Mouse (Mus musculus) large intestine, adult 2 months (tissue): Measurements from ENCODE around the gene Tnr. TPM values are rescaled to one million over a fixed set of nuclear protein-coding genes. Genes with fewer than 3 reads are reported as not detected.
"Not testable (repeated sequence)": the region's sequence is repeated elsewhere in the genome, so short reads cannot be mapped to it uniquely, and the experiment has no call there.

Experiments used
- DNase-seq: peaks from one replicate; pipeline ENCODE4 v3.0.0-alpha.2; 2012; ENCODE audit warnings: low read depth, low spot score
- WGBS: fragments of 180-500 bp; shearing (Covaris S2); methylation state at CpG from one replicate; pipeline ENCODE4 v1.1.7; 2018; 5-methylcytosine and 5-hydroxymethylcytosine counted together
- polyA plus RNA-seq: library from polyadenylated mRNA; depleted of rRNA; stranded (reverse); fragments of >200 nt; gene quantifications from 2 replicates; pipeline ENCODE4 v1.2.3, GENCODE M21; 2012

Gene Tnr
- polyA plus RNA-seq, 1 experiment, result 0.04 TPM

DNA sequence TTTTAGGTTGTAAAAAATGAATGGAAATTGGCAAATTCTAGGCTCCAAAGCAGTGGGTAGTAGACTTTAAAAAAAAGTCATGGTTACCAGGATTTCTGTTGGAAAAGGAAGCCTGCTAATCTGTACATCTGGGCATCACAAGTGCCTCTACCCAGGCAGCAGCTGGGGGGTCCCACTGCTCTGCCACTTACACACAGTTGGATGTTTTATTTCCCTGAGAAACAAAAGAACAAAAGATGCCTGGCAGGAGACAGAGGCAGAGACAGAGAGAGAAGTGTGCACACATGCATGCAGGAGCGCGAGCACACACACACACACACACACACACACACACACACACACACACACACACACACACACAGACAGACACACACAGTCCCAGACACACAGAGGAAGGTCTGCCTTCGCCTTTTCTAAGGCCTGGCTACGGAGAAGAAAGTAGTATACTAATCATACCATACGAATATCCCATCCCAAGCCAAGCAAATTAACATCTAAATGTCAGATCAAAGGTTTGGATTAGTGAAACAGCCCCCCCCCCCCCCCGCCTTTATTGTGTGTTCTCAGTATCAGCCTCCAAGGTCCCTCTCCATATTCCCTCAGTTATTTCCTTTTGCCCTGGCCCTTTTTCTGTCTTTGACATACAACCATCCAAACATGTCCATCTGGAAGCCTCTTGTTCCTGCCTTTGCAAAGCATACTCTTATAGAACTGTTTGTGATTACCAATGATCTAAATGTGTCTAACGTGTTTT lies 378.0 kb downstream of the Tnr start:
- 66% methylated on average over 7 of the region's 7 CpGs for WGBS
- no peak for DNase-seq

DNA sequence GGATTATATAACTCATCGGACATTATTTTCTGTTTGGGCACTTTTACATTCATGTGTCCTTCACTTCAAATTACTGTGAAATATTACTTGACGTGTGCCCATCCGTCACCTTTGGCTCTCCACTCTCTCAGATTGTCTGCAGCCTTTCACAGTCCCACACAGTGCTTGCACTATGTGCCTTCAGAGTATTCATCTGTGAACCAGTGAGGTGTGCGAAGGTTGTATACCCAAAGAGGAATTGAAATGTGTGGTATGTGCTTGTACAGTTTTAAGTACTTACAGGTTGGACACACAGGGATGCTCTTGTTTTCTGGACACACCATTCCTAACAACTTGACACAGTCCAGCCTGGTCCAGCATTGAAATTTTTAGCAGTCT lies 378.5 kb downstream of the Tnr start:
- DNase-seq, result no peak
- 87% methylated on average over 4 of the region's 4 CpGs for WGBS

DNA sequence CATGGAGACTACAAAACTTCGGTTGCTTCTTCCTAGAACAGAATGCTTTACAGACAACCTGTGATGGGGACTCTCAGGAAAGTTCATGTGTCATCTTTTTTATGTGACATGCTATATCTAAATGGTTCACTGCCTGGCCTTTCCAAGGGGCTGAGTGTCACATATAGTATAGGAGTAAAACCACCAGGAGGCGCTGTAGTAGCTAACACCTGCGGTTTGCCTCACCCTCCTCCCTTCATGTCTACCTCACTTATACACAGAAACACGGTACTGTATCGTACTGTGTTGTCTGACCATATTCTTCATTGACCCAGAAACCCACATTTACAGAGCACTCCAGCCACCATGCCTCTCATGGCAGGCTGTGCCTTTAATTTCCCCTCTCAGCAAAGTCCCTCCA lies 387.4 kb downstream of the Tnr start:
- WGBS, result 25% methylated on average over 5 of the region's 5 CpGs
- peak; percentile 18 for DNase-seq

DNA sequence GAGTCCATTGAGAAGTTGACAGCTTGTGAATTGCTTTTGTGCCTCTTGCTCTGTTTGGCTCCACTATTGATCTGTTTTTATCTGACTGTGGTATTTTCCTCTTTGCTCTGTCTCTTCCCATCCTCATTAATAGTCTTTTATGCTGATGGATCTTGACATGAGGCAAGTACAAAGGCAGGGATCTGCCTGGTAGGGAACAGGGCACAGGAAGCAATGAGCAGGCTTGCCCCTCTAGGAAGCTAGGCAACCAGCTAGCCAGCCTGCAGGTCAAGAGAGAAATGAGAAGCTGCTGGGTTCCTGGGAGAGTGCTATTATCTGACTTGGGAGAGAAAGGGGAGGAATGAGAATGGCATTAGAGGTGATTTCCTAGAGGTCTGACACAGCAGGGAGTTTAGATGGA lies 391.2 kb downstream of the Tnr start:
- no peak for DNase-seq

DNA sequence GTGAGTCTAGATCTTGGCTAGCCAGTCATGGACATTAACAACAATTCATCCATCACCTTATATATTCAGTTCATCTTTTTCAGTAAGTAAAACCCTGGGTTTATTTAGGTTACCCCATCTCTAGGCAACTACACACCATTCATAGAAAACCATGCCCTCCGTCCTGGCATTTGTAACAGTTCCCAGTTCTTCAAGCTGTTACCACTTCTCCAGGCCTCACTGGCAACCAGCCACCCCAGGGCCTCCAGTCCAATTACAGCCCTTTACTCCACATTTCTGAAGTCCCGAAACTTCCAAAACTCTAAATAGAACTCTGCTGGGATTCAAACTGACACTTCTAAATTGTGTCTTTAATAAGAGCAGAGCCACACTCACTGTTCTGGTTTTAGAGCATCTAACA lies 397.0 kb downstream of the Tnr start:
- WGBS, result 81% methylated on average over 2 of the region's 2 CpGs
- DNase-seq, result no peak

DNA sequence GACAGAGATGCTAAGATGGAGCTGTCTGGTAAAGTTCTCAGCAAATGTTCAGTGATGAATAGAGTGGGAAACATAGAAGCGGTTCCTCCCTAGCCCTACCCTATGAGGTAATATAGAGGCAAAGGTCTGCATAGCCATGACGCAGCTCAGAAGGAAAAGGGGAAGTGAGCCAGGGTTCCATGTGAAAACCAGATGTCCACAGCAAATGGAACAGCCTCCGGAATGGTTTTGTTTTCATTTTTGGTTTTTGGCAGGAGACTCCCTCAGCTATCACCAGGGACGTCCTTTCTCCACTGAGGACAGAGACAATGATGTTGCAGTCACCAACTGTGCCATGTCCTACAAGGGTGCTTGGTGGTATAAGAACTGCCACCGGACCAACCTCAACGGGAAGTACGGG lies 399.4 kb downstream of the Tnr start:
- no peak for DNase-seq
- 74% methylated on average over 7 of the region's 7 CpGs for WGBS

DNA sequence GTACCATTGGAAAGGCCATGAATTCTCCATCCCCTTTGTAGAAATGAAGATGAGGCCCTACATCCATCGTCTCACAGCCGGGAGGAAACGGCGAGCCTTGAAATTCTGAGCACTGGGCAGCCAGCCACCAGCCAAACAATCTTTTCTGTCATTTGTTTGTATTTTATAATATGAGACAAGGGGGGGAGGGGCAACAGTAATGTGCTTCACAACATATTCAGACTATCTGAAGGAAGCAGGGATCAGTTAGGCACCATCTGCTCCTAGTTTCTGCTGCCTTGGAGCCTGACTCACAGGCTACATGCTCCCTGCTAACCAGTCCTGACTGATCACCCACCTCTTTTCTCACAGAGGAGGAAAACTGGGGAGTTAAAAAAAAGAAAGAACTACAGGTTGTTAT lies 400.5 kb downstream of the Tnr start:
- WGBS, result 55% methylated on average over 4 of the region's 4 CpGs
- no peak for DNase-seq

DNA sequence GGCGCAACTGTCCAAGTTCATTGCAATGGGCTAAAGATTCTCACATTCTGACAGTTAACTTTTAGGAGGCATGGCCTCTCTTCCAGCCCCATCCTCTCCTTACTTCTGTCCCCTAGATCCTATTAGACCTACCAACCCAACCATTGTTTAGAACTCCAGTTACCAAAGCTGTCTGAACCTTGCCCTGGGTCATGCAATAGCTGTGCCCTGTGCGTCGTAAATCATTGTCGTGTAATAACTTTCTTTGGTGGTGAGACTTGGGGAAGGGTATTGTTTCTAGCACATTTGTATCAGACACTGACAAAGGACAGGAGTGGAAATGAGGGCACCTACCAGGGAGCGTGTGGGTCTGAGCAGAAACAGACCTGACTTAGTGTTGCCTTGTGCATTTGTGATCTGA lies 401.1 kb downstream of the Tnr start:
- DNase-seq, result no peak
- WGBS, result 62% methylated on average over 5 of the region's 5 CpGs

DNA sequence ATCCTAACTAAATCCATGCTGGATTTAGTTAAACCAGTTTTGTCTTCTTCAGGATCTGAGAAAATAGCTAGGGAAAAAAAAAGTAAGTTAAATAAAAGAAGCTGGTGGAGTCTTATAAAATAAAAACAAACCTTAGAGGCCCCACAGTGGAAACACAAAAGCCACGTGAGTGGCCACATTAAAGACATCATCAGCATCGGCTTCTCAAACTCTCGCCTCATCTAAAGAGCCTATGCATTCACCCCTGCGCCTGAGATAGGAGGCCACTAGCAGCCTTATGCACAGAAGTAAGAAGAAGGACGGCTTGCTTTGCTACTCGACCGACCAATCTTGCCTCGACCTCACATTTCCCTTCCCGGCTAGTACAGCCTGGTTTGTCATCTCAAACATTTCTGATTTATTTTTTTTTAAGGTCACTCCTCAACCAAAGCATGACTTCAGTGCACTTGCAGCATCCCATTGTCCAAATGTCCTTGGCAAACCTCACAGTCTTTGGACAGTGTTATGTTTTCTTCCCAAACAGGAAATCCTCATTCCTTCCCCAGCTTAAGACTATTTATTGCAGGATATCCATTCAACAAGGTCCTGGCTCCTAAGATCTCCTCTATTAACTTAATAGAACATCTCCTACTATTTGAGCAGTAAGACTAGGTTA lies 405.2 kb downstream of the Tnr start:
- DNase-seq, result no peak
- WGBS, result 71% methylated on average over 9 of the region's 9 CpGs

DNA sequence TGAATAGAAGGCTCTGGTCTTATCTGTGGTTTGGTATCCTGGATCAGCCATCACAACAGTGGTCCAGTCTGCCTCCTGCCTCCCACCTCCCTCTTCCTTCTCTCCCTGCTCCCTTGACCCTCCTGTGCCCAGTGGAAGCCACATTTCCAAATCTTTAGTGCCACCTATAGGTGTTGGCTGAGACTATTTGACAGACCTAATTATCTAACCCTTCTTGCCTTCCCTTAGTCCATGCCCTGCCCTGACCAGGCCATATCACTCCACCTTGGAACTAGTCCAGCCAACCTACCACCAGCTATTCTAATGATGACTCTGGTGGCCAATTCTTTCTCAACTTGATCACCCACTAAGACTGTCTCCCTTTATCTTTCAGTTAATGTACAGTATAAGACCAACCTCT lies 408.5 kb downstream of the Tnr start:
- no peak for DNase-seq

DNA sequence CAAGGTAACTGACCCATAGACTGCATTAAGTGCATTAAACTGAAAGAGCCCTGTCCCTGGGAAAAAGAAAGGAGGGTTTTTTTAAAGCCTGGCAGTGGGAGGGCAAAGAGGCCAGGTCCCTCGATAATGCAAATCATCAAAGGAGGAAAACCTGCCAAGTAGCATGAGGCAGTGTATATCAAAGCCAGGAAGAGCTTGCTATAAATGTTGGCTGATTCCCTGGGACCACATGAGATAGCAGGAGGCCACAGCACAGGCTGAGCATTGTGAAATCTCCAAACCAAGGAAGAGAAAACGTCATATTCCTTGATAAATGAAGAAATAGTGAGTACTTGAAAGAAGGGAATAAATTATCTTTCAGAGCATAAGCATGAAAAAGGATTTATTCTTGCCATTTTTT lies 409.0 kb downstream of the Tnr start:
- no peak for DNase-seq
- 35% methylated on average over 2 of the region's 2 CpGs for whole genome bisulfite sequencing

DNA sequence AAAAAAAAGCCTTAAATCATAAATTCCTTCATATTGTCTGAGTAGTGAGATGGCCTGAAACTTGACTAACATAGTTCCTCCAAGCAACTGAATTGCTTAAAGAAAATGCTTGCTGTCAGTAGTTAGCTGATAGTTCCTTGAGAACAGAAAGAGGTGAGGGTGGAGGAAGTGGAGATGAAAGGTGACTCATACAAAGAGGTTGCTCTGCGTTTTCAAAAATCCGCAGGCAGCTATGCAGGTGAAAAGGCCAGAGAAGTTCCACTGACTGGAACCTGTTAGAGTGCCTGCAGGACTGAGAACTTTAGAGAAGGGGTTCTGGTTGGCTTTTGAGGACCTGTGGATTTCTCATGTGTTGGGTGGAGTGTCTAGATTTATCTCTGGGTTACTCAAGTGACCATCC lies 414.9 kb downstream of the Tnr start:
- no peak for DNase-seq
- WGBS, result 63% methylated on average over 2 of the region's 2 CpGs

DNA sequence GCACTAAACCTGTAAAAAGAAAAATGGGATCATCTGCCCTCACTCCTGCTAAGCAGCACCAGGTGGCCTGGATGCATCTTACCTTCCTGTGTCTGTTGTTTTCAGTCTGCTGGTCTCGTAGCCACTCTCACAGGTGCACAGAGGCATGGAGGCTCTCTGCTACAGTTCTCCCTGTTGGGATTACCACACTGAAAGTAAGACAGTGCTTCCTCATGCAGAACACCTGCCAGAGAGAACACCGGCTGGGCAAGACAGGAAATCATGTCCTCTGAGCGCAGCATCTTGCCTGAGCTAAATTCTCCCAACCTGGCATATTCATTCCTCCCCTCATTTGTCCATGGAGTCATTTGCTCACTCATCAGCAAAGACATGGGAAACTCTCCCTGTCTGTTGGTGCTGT lies 415.8 kb downstream of the Tnr start:
- 74% methylated on average over 3 of the region's 3 CpGs for WGBS
- no peak for DNase-seq

DNA sequence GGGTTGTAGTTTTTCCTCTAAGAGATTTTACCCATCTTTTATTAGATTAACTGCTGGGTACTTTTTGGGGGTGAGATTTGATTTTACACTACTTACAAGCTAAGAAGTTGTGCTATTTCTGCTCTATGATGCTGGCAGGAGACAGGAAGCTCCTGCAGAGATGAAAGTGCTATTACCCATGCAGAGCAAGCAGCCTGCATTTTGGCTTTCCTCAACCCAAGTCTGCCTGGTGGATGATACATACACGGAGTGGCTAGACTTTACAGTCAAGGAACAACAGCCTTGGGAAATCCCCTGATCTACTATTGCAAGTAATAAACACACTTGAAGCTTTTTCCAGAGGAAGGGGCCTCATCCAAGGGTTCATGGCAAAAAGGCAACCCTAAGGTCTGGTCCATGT lies 430.0 kb downstream of the Tnr start:
- 20% methylated on average over 1 of the region's 1 CpGs for WGBS
- no peak for DNase-seq

DNA sequence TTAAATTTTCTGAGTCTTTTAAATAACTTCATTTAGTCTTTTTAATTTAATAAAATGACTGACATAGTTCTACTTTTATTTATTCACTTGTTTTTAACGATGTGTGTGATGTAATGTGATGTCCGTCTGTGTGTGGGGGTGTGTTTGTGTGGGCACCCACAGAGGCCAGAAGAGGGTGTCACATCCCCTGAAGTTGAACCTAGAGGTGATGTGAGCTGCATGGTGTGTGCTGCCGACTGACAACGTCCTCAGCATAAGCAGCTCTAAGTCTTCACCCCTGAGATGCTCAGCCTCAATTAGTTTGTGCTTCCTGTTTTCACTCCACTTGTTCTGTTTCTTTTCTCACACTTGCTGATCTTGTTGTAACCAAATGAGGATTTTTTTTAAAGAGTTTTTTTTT lies 439.8 kb downstream of the Tnr start:
- no peak for DNase-seq
- WGBS, result 73% methylated on average over 4 of the region's 4 CpGs

DNA sequence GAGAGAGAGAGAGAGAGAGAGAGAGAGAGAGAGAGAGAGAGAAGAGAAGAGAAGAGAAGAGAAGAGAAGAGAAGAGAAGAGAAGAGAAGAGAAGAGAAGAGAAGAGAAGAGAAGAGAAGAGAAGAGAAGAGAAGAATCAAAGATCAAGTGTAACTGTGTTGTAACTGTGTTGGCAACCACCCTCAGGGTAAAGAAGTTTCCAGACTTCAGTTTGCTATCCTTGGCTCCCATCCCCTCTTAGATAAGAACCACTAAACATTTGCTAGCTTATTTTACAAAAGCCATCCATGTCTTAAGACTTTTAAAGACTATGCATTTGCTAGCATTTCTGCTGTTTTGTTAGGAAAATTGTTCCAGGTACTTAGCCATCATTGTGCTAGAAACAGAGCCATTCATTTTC lies 442.7 kb downstream of the Tnr start:
- DNase-seq, result not testable (repeated sequence)

DNA sequence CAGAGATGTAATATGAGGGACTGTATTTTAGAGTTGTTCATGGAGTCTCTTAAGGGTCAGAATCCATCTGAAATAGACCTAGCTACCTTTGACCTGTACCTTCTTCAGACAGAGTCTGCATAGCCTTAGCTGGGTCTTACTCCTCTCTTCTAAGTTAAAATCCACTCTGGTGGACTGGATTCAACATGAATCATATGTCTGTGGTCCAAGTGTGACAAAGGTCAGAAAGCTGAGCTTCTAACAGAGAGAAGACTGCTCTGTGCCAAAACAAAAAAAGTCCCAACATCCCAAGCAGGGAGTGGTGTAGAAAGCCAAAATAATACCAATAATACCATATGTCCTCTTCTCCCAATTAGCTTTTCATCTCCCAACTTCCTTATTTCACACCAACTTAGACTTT lies 444.8 kb downstream of the Tnr start:
- no peak for DNase-seq

DNA sequence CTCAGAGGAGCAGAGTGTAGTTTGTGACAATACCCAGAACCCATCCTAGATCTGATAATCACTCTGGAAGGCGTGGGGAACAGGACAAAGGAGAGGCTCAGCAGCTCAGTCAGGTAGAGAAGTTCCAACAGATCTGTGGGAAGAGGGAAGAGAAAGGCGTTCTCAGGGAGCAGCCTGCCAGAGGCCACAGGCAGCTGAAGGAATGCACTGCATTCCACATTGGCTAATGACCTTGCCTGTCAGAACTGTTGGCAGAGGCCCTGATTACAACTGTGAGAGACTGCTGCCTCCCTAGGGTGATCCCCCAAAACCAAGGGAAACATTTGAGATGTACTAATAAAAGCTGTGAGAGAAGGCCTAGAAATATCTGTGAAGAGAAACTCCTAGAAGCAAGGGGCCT lies 454.2 kb downstream of the Tnr start:
- 18% methylated on average over 2 of the region's 2 CpGs for WGBS
- no peak for DNase-seq

DNA sequence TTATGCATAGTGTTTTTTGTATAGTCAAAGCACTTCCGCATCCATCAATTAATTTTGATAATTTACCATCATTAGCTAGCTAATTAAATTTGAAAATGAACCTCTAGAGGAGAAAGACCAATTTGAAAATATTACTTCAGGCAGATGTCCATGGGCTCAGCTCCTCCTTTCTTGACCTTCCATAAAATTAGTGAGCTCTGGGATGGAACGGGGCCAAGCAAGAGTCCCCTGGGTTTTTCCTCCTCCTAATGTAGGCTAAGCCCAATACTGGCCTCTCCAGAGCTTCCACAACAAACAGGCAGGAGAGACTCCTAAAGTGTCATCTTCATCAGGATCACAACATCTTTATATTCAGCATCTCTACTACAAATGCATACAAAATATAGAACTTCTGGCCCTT lies 455.5 kb downstream of the Tnr start:
- DNase-seq, result no peak
- 81% methylated on average over 2 of the region's 2 CpGs for WGBS

DNA sequence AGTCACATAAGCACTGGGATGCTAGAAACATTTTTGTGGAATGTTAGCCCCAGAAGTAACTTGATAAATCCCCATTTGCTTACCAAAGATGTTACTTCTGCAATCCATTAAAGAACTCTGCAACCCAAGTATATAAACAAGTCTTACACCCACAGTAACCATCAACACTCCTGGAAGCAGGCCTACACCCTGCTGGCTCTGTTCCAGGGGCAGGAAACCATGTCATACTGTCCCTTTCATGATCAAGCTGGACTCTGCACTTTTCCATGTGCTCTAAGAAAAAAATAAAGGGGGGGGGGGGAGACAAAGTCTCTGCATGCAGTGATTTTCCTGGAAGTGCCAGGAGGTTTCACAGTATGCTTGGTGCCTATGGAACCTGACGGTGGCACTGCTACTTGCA lies 456.8 kb downstream of the Tnr start:
- no peak for DNase-seq
- WGBS, result 71% methylated on average over 1 of the region's 1 CpGs
